ENCODE assay signal across 8 mouse cellular contexts in genomic region chr2:38481166-38481778, GRCm38 (mm10). TPM values are rescaled to one million over a fixed set of nuclear protein-coding genes. Genes with fewer than 3 reads are reported as not detected.
A peak's percentile ranks its signal among the peaks of the same experiment; 100 is the strongest.
DNase-seq lines count a peak whose midpoint lies in the region; ATAC-seq and TF ChIP-seq lines count a peak whose summit lies in the region.

No protein-coding gene starts in this region.

- H3K9ac ChIP-seq in forebrain, embryonic 16.5 days (replicated peaks; ENCODE audit: low read depth, low read length): no peak overlapping the region
- no peak overlapping the region for H3K9ac ChIP-seq in intestine, postnatal 0 days (ENCODE audit: low read depth, low read length)

- 79% methylated on average over 6 of the region's 6 CpGs for WGBS in forebrain, embryonic 16.5 days
- 79% methylated on average over 6 of the region's 6 CpGs for WGBS in intestine, postnatal 0 days

- H3K27me3 ChIP-seq in forebrain, embryonic 16.5 days (replicated peaks; ENCODE audit: control insufficient read depth, insufficient read depth, low read length): no peaks in the 10 kb centered on the region
- no peaks in the 10 kb centered on the region for H3K27me3 ChIP-seq in intestine, postnatal 0 days (replicated peaks; ENCODE audit: control insufficient read depth, insufficient read depth, low read length)

- no peak for TF ChIP-seq CTCF in intestine, postnatal 0 days (IDR thresholded peaks at IDR 0.05; ENCODE audit: low read depth)

- H3K4me1 ChIP-seq in forebrain, embryonic 16.5 days (replicated peaks; ENCODE audit: control insufficient read depth, insufficient read depth, low read length): no peaks in the 10 kb centered on the region
- H3K4me1 ChIP-seq in intestine, postnatal 0 days (replicated peaks; ENCODE audit: control insufficient read depth, insufficient read depth, low read length): peaks cover 8% of the 10 kb centered on the region

- no peak overlapping the region for H3K4me2 ChIP-seq in forebrain, embryonic 16.5 days (ENCODE audit: low read length)
- no peak overlapping the region for H3K4me2 ChIP-seq in intestine, postnatal 0 days (replicated peaks; ENCODE audit: low read depth)

- intact Hi-C loops in heart, postnatal 25 days (cut with DNase I): no loop called here

- peak; percentile 63 for ATAC-seq in forebrain, embryonic 16.5 days
- ATAC-seq in intestine, postnatal 0 days: no peak

- DNase-seq in heart, adult 9 months (ENCODE audit: low spot score in 2 of 2): peak; percentile 29 to 46
- DNase-seq in heart, postnatal 25 days (ENCODE audit: low spot score): no peak
- peak; percentile 10 for DNase-seq in CD4-positive helper T cell, adult 2 months (ENCODE audit: low read depth, low spot score)
- DNase-seq in lung, postnatal 14 days: peak; percentile 39
- no peak for DNase-seq in urinary bladder, postnatal 4 days (ENCODE audit: low spot score in 2 of 2)
- no peak for DNase-seq in embryo, embryonic 9.5 days (ENCODE audit: extremely low spot score)

- no peaks in the 10 kb centered on the region for H3K9me3 ChIP-seq in forebrain, embryonic 16.5 days (ENCODE audit: control insufficient read depth, low read length)
- H3K9me3 ChIP-seq in intestine, postnatal 0 days (ENCODE audit: control insufficient read depth): no peaks in the 10 kb centered on the region

- H3K4me3 ChIP-seq in forebrain, embryonic 16.5 days (replicated peaks; ENCODE audit: low read length): no peak overlapping the region
- no peak overlapping the region for H3K4me3 ChIP-seq in intestine, postnatal 0 days (ENCODE audit: low read depth, low read length)

- no peak overlapping the region for H3K27ac ChIP-seq in forebrain, embryonic 16.5 days (ENCODE audit: low read length)
- no peak overlapping the region for H3K27ac ChIP-seq in intestine, postnatal 0 days (ENCODE audit: low read depth, low read length)

- H3K36me3 ChIP-seq in forebrain, embryonic 16.5 days (ENCODE audit: control insufficient read depth, insufficient read depth): no peaks in the 10 kb centered on the region
- H3K36me3 ChIP-seq in intestine, postnatal 0 days (ENCODE audit: control insufficient read depth, insufficient read depth): no peaks in the 10 kb centered on the region

RNA-seq across cellular contexts. Expression of gene Nek6, which starts 30.2 kb away (rescaled TPM):
- 1 to 10 TPM; 3.4 to 4.3 TPM for total RNA-seq in heart, postnatal 25 days (2021)
- polyA plus RNA-seq in forebrain, embryonic 16.5 days (2015; fragmentation: Nextera tagmentation; extraction: Ambion mirVana): 87.6 and 105 TPM in 2 replicates
- 70.9 and 84.5 TPM in 2 replicates for polyA plus RNA-seq in intestine, postnatal 0 days (2015; fragmentation: Nextera tagmentation; extraction: Ambion mirVana)

Comparison
In these comparisons a context has a peak if more than half of its experiments do, and no peak if none do; other contexts are left out.
1. DNase-seq: peak in heart, adult 9 months (2 of 2), CD4-positive helper T cell, adult 2 months (single experiment) and lung, postnatal 14 days (single experiment); none in heart, postnatal 25 days (single experiment), urinary bladder, postnatal 4 days (0 of 2) and embryo, embryonic 9.5 days (single experiment).